In the genomic region with DNA sequence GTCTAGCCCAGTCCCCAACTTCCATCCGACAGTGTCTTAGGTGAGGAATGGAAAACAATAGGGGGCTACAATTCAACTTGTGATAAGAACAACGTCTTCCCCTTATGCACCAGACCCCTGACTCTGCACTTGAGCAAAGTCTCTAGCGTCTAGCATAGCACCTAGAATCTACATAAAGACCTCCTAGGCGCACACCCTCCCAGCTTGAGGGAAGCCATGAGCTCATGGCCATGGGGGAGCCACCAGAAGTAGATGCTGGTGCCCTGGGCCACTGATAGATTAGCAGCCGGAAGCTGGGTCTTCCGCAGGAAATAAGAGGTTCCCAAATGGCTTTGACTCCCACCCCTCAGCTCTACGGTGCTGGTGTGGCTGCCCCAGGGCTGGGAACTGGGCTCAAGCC, we compare ENCODE assay signal across 8 mouse cellular contexts. TPM values are rescaled to one million over a fixed set of nuclear protein-coding genes. Genes with fewer than 3 reads are reported as not detected.
DNase-seq lines count a peak whose midpoint lies in the region; ATAC-seq and TF ChIP-seq lines count a peak whose summit lies in the region.

No protein-coding gene starts in this region.

- WGBS in heart, embryonic 11.5 days (ENCODE audit: insufficient replicate concordance): 22% methylated on average over 7 of the region's 7 CpGs
- 31% methylated on average over 7 of the region's 7 CpGs for WGBS in forebrain, postnatal 0 days
- WGBS in liver, postnatal 0 days (ENCODE audit: insufficient replicate concordance): 13% methylated on average over 7 of the region's 7 CpGs

- in situ Hi-C loops in CH12.LX (cut with MboI; ENCODE audit: low pct_ligation_motif_present, low pct_unique_long_range_greater_than_20kb, low sequenced_read_pairs): no loop called here

- H3K9ac ChIP-seq in heart, embryonic 11.5 days (ENCODE audit: low read depth, low read length): peak overlapping the region; percentile 90
- peak overlapping the region; percentile 57 for H3K9ac ChIP-seq in CH12.LX (ENCODE audit: insufficient read depth, low read depth)
- H3K9ac ChIP-seq in forebrain, postnatal 0 days: peak overlapping the region; percentile 94
- H3K9ac ChIP-seq in liver, postnatal 0 days (replicated peaks): peak overlapping the region; percentile 80

- peaks cover 16% of the 10 kb centered on the region for H3K4me1 ChIP-seq in heart, embryonic 11.5 days (ENCODE audit: control insufficient read depth, insufficient read depth, low read length)
- peaks cover 24 to 57% of the 10 kb centered on the region in 2 experiments for H3K4me1 ChIP-seq in CH12.LX (ENCODE audit: control insufficient read depth in 1 of 2, insufficient read depth in 2 of 2)
- peaks cover 15% of the 10 kb centered on the region for H3K4me1 ChIP-seq in forebrain, postnatal 0 days (ENCODE audit: insufficient read depth)
- H3K4me1 ChIP-seq in liver, postnatal 0 days (ENCODE audit: insufficient read depth): peaks cover 38% of the 10 kb centered on the region

- H3K4me3 ChIP-seq in heart, embryonic 11.5 days (ENCODE audit: low read depth, low read length): peak overlapping the region; percentile 91
- H3K4me3 ChIP-seq in CH12.LX (replicated peaks in 1 of 3; ENCODE audit: low read depth in 2 of 3, low read length in 2 of 3, poor library complexity in 1 of 3): peak overlapping the region; percentile 69 to 91 (median 82)
- H3K4me3 ChIP-seq in forebrain, postnatal 0 days (ENCODE audit: low read depth, low read length): peak overlapping the region; percentile 86
- H3K4me3 ChIP-seq in liver, postnatal 0 days (ENCODE audit: low read depth, low read length): peak overlapping the region; percentile 81

- H3K36me3 ChIP-seq in heart, embryonic 11.5 days (ENCODE audit: control insufficient read depth, insufficient read depth, low read length): 0 out of 2 replicates have a peak, but pooled peaks cover 4% of the 10 kb centered on the region
- peaks cover 6 to 31% of the 10 kb centered on the region in 2 experiments for H3K36me3 ChIP-seq in CH12.LX (replicated peaks in 1 of 2; ENCODE audit: control insufficient read depth in 1 of 2, insufficient read depth in 1 of 2, low read length in 1 of 2)
- peaks cover 12% of the 10 kb centered on the region for H3K36me3 ChIP-seq in forebrain, postnatal 0 days (ENCODE audit: insufficient read depth)
- H3K36me3 ChIP-seq in liver, postnatal 0 days (replicated peaks; ENCODE audit: insufficient read depth, low read length): peaks cover 5% of the 10 kb centered on the region

- ATAC-seq in heart, embryonic 11.5 days (replicated peaks; ENCODE audit: insufficient number of reproducible peaks, low FRiP score, low TSS enrichment): no peak
- peak; percentile 13; the same call in 1 of the 2 replicates for ATAC-seq in forebrain, postnatal 0 days
- ATAC-seq in liver, postnatal 0 days: no peak

- H3K27me3 ChIP-seq in heart, embryonic 11.5 days (ENCODE audit: control insufficient read depth, insufficient read depth, low read length): no peaks in the 10 kb centered on the region
- peaks cover 3% of the 10 kb centered on the region for H3K27me3 ChIP-seq in CH12.LX (replicated peaks)
- H3K27me3 ChIP-seq in forebrain, postnatal 0 days (ENCODE audit: insufficient read depth, low read length): no peaks in the 10 kb centered on the region
- H3K27me3 ChIP-seq in liver, postnatal 0 days (ENCODE audit: insufficient read depth, low read length): no peaks in the 10 kb centered on the region

- peak overlapping the region; percentile 93 for H3K4me2 ChIP-seq in heart, embryonic 11.5 days
- H3K4me2 ChIP-seq in CH12.LX (ENCODE audit: insufficient read depth, low read depth, poor library complexity, severe bottlenecking): peak overlapping the region; percentile 90
- H3K4me2 ChIP-seq in forebrain, postnatal 0 days (ENCODE audit: low read depth): peak overlapping the region; percentile 77
- peak overlapping the region; percentile 96 for H3K4me2 ChIP-seq in liver, postnatal 0 days (ENCODE audit: low read depth, low read length)

- no peak overlapping the region for H3K27ac ChIP-seq in heart, embryonic 11.5 days (ENCODE audit: low read depth, low read length)
- H3K27ac ChIP-seq in CH12.LX (ENCODE audit: insufficient read depth, low read depth): no peak overlapping the region
- peak overlapping the region; percentile 86 for H3K27ac ChIP-seq in forebrain, postnatal 0 days (ENCODE audit: low read depth, low read length)
- H3K27ac ChIP-seq in liver, postnatal 0 days (ENCODE audit: low read depth): peak overlapping the region; percentile 81

- dilution Hi-C loops in CH12.LX (cut with MboI; ENCODE audit: extremely low pct_ligation_motif_present, extremely low pct_unique_long_range_greater_than_20kb, low sequenced_read_pairs): no loop called here

- TF ChIP-seq RAD21 in CH12.LX (IDR thresholded peaks at IDR 0.05; ENCODE audit: low read depth, low read length): no peak

- no peak for DNase-seq in heart, adult 18-20 months
- DNase-seq in CH12.LX (ENCODE audit: extremely low read depth): peak; percentile 39
- no peak for DNase-seq in forebrain, postnatal 0 days
- peak; percentile 24 for DNase-seq in liver, postnatal 0 days
- DNase-seq in urinary bladder, postnatal 14 days (ENCODE audit: low spot score): no peak
- DNase-seq in left cerebral cortex, adult 18-20 months (ENCODE audit: low spot score in 2 of 2): no peak
- DNase-seq in embryo, embryonic 9.5 days (ENCODE audit: extremely low spot score): no peak

- peaks cover 5% of the 10 kb centered on the region; the same call in 1 of the 2 replicates for H3K79me2 ChIP-seq in CH12.LX (replicated peaks; ENCODE audit: control insufficient read depth, extremely low read depth, insufficient read depth, poor library complexity, severe bottlenecking)

- no peaks in the 10 kb centered on the region for H3K9me3 ChIP-seq in heart, embryonic 11.5 days (replicated peaks; ENCODE audit: control insufficient read depth, low read length)
- H3K9me3 ChIP-seq in CH12.LX (replicated peaks; ENCODE audit: low read length): peaks cover 5% of the 10 kb centered on the region
- H3K9me3 ChIP-seq in forebrain, postnatal 0 days (ENCODE audit: low read length): no peaks in the 10 kb centered on the region
- H3K9me3 ChIP-seq in liver, postnatal 0 days (ENCODE audit: low read length): no peaks in the 10 kb centered on the region

- TF ChIP-seq CTCF in CH12.LX (conservative IDR thresholded peaks at IDR 0.05 in 1 of 2, IDR thresholded peaks at IDR 0.05 in 1 of 2; ENCODE audit: low read depth in 2 of 2, low read length in 2 of 2): no peak
- no peak for TF ChIP-seq CTCF in forebrain, postnatal 0 days (IDR thresholded peaks at IDR 0.05; ENCODE audit: low read depth)
- no peak for TF ChIP-seq CTCF in liver, postnatal 0 days (IDR thresholded peaks at IDR 0.05; ENCODE audit: low read depth)

- no peak for TF ChIP-seq EP300 in CH12.LX (IDR thresholded peaks at IDR 0.05; ENCODE audit: low read length)
- TF ChIP-seq EP300 in liver, postnatal 0 days (IDR thresholded peaks at IDR 0.05; ENCODE audit: low read depth): no peak

- no peak for TF ChIP-seq POLR2A in CH12.LX (IDR thresholded peaks at IDR 0.05; ENCODE audit: low read depth, low read length)

TF ChIP-seq in CH12.LX, 34 proteins besides CTCF, POLR2A, EP300 and RAD21:
- TF ChIP-seq PAX5 (IDR thresholded peaks at IDR 0.05; ENCODE audit: low read length): no peak
- 0 out of 2 replicates have a peak, but pooled peaks have one; percentile 12 for TF ChIP-seq ELF1 (IDR thresholded peaks at IDR 0.05; ENCODE audit: low read depth, low read length)

RNA-seq across cellular contexts. Expression of gene Atp13a2, which starts 0.8 kb away (rescaled TPM):
- 18.2 and 18.9 TPM in 2 replicates for polyA plus RNA-seq in heart, embryonic 11.5 days (2014; fragmentation: Nextera tagmentation; extraction: Ambion mirVana)
- 10 to 100 TPM; 14.3 to 17.3 TPM for total RNA-seq in heart, adult 18-20 months (2021)
- 47.6 and 48.5 TPM in 2 replicates for total RNA-seq in CH12.LX (2012; rRNA removed)
- 22.2 and 24.8 TPM in 2 replicates for total RNA-seq in CH12.LX (2014; rRNA removed)
- 44.2 and 54.7 TPM in 2 replicates for polyA plus RNA-seq in CH12.LX (2012; ENCODE audit: insufficient read length, low read depth)
- total RNA-seq in forebrain, postnatal 0 days (2014; rRNA removed): 205 and 251 TPM in 2 replicates
- 119 and 141 TPM in 2 replicates for polyA plus RNA-seq in forebrain, postnatal 0 days (2015; fragmentation: Nextera tagmentation; extraction: Ambion mirVana)
- polyA plus RNA-seq in liver, postnatal 0 days (2015; fragmentation: Nextera tagmentation; extraction: Ambion mirVana): 13.2 and 15.8 TPM in 2 replicates
- 100 to 1,000 TPM; 140 to 149 TPM for total RNA-seq in left cerebral cortex, adult 18-20 months (2021)

RNA-seq across cellular contexts. Expression of gene Mfap2, which starts 22.7 kb away (rescaled TPM):
- polyA plus RNA-seq in heart, embryonic 11.5 days (2014; fragmentation: Nextera tagmentation; extraction: Ambion mirVana): 246 and 248 TPM in 2 replicates
- total RNA-seq in heart, adult 18-20 months (2021): 1 to 10 TPM; 1.6 to 2.5 TPM
- total RNA-seq in CH12.LX (2012; rRNA removed): not detected in 2 replicates
- total RNA-seq in CH12.LX (2014; rRNA removed): not detected in 2 replicates
- not detected in 2 replicates for polyA plus RNA-seq in CH12.LX (2012; ENCODE audit: insufficient read length, low read depth)
- 22.2 and 25.1 TPM in 2 replicates for total RNA-seq in forebrain, postnatal 0 days (2014; rRNA removed)
- polyA plus RNA-seq in forebrain, postnatal 0 days (2015; fragmentation: Nextera tagmentation; extraction: Ambion mirVana): 124 and 148 TPM in 2 replicates
- 14.1 and 14.6 TPM in 2 replicates for polyA plus RNA-seq in liver, postnatal 0 days (2015; fragmentation: Nextera tagmentation; extraction: Ambion mirVana)
- 1 to 10 TPM; 3.8 to 4.4 TPM for total RNA-seq in left cerebral cortex, adult 18-20 months (2021)

RNA-seq across cellular contexts. Expression of gene Sdhb, which starts 26.5 kb away (rescaled TPM):
- 760 and 778 TPM in 2 replicates for polyA plus RNA-seq in heart, embryonic 11.5 days (2014; fragmentation: Nextera tagmentation; extraction: Ambion mirVana)
- 1,000 to 10,000 TPM; 1,306 to 1,387 TPM for total RNA-seq in heart, adult 18-20 months (2021)
- total RNA-seq in CH12.LX (2012; rRNA removed) (184 and 188 TPM in 2 replicates), CH12.LX (2014; rRNA removed) (178 and 190 TPM in 2 replicates)
- polyA plus RNA-seq in CH12.LX (2012; ENCODE audit: insufficient read length, low read depth): 156 and 162 TPM in 2 replicates
- total RNA-seq in forebrain, postnatal 0 days (2014; rRNA removed): 254 and 308 TPM in 2 replicates
- 564 and 623 TPM in 2 replicates for polyA plus RNA-seq in forebrain, postnatal 0 days (2015; fragmentation: Nextera tagmentation; extraction: Ambion mirVana)
- 312 and 329 TPM in 2 replicates for polyA plus RNA-seq in liver, postnatal 0 days (2015; fragmentation: Nextera tagmentation; extraction: Ambion mirVana)
- 100 to 1,000 TPM; 192 to 194 TPM for total RNA-seq in left cerebral cortex, adult 18-20 months (2021)

Comparison
In these comparisons a context has a peak if more than half of its experiments do, and no peak if none do; other contexts are left out.
1. H3K27ac ChIP-seq: peak in forebrain, postnatal 0 days (single experiment) and liver, postnatal 0 days (single experiment); none in heart, embryonic 11.5 days (single experiment) and CH12.LX (single experiment).
2. DNase-seq: peak in CH12.LX (single experiment) and liver, postnatal 0 days (single experiment); none in heart, adult 18-20 months (0 of 2), forebrain, postnatal 0 days (single experiment), urinary bladder, postnatal 14 days (single experiment), left cerebral cortex, adult 18-20 months (0 of 2) and embryo, embryonic 9.5 days (single experiment).
3. Peak in every context shown above with its lines, with median percentiles within 50 percentile points of each other: H3K4me2 ChIP-seq, H3K4me3 ChIP-seq and H3K9ac ChIP-seq.